Mouse (Mus musculus): ENCODE data around the gene Cramp1l. TPM values are rescaled to one million over a fixed set of nuclear protein-coding genes. Genes with fewer than 3 reads are reported as not detected.
A peak's percentile ranks its signal among the peaks of the same experiment; 100 is the strongest.
"Not testable (repeated sequence)": the region's sequence is repeated elsewhere in the genome, so short reads cannot be mapped to it uniquely, and the experiment has no call there.

Gene Cramp1l
- polyA plus RNA-seq, 2 experiments, result 3.2 to 7.9 TPM

DNA sequence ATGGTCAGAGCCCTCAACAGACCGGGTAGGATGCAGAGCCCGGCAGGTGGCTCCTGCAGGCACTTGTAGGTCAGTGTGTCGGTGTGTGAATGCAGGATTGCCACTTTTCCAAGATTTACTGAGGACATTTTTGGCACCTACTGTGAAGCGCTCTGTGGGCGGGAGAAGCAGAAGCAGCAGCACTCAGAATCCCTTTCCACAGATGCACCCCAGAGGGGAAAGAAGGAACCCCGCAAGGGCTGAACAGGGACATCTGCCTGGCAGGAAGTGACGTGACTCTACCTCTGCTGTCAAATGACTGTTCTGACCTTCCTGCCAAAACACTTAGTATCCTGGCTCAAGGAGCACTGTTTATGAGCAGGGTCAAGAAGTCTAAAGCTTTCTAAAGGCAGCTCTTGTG lies 72.6 kb downstream of the Cramp1l start:
- no peaks in the 10 kb centered on the region for H3K4me1 ChIP-seq (replicated peaks; ENCODE audit: control insufficient read depth in 2 of 2, insufficient read depth in 2 of 2, low read length in 1 of 2)
- DNase-seq (ENCODE audit: low read depth in 3 of 3, low spot score in 3 of 3), result no peak
- H3K4me3 ChIP-seq (ENCODE audit: insufficient read depth in 1 of 2, low read depth in 2 of 2, low read length in 2 of 2), result no peak overlapping the region
- no peaks in the 10 kb centered on the region for H3K9me3 ChIP-seq (ENCODE audit: control insufficient read depth, low read length)
- peaks cover 21% of the 10 kb centered on the region for H3K36me3 ChIP-seq (replicated peaks; ENCODE audit: control insufficient read depth, insufficient read depth, low read depth)
- no peak for ATAC-seq (ENCODE audit: insufficient read depth)
- no peak overlapping the region for H3K9ac ChIP-seq (replicated peaks)
- H3K27ac ChIP-seq, result no peak overlapping the region
- no peak overlapping the region for H3K4me2 ChIP-seq (ENCODE audit: low read depth)
- no peaks in the 10 kb centered on the region for H3K27me3 ChIP-seq (ENCODE audit: control insufficient read depth, insufficient read depth, low read length)
- 84% methylated on average over 7 of the region's 7 CpGs for WGBS (ENCODE audit: insufficient replicate concordance)
- TF ChIP-seq CTCF (IDR thresholded peaks at IDR 0.05; ENCODE audit: low read depth) (no peak), EP300 (IDR thresholded peaks at IDR 0.05; ENCODE audit: low read depth) (no peak)

- peak; percentile 83 for TF ChIP-seq CTCF (IDR thresholded peaks at IDR 0.05; ENCODE audit: low read depth)
- peaks cover 17% of the 10 kb centered on the region for H3K36me3 ChIP-seq (replicated peaks; ENCODE audit: control insufficient read depth, insufficient read depth, low read depth)
- not testable (repeated sequence) for H3K27ac ChIP-seq; DNase-seq (ENCODE audit: low read depth in 3 of 3, low spot score in 3 of 3); H3K4me3 ChIP-seq (ENCODE audit: insufficient read depth in 1 of 2, low read depth in 2 of 2, low read length in 2 of 2); H3K9me3 ChIP-seq (ENCODE audit: control insufficient read depth, low read length); H3K27me3 ChIP-seq (ENCODE audit: control insufficient read depth, insufficient read depth, low read length); H3K9ac ChIP-seq (replicated peaks); H3K4me1 ChIP-seq (replicated peaks; ENCODE audit: control insufficient read depth in 2 of 2, insufficient read depth in 2 of 2, low read length in 1 of 2); H3K4me2 ChIP-seq (ENCODE audit: low read depth)
- 0 out of 2 replicates have a peak, but pooled peaks have one; percentile 48 for ATAC-seq (ENCODE audit: insufficient read depth)
- WGBS (ENCODE audit: insufficient replicate concordance), result 14% methylated on average over 2 of the region's 2 CpGs
Observed at GRCm38 (mm10) chr17:24942453-24942852, 73.1 kb downstream of the Cramp1l start.

- Histone ChIP-seq H3K9me3 (ENCODE audit: control insufficient read depth, low read length) (no peaks in the 10 kb centered on the region), H3K4me1 (replicated peaks; ENCODE audit: control insufficient read depth in 2 of 2, insufficient read depth in 2 of 2, low read length in 1 of 2) (peaks cover 24 to 25% of the 10 kb centered on the region in 2 experiments), H3K36me3 (replicated peaks; ENCODE audit: control insufficient read depth, insufficient read depth, low read depth) (peaks cover 7% of the 10 kb centered on the region), H3K4me2 (ENCODE audit: low read depth) (peak overlapping the region; percentile 95), H3K27ac (peak overlapping the region; percentile 79), H3K27me3 (ENCODE audit: control insufficient read depth, insufficient read depth, low read length) (no peaks in the 10 kb centered on the region), H3K9ac (replicated peaks) (peak overlapping the region; percentile 96), H3K4me3 (ENCODE audit: insufficient read depth in 1 of 2, low read depth in 2 of 2, low read length in 2 of 2) (peak overlapping the region; percentile 68 to 97)
- DNase-seq (ENCODE audit: low read depth in 3 of 3, low spot score in 3 of 3) (no peak), ATAC-seq (ENCODE audit: insufficient read depth) (no peak)
- 42% methylated on average over 6 of the region's 6 CpGs for WGBS (ENCODE audit: insufficient replicate concordance)
- TF ChIP-seq EP300 (IDR thresholded peaks at IDR 0.05; ENCODE audit: low read depth) (no peak), CTCF (IDR thresholded peaks at IDR 0.05; ENCODE audit: low read depth) (peak; percentile 34; the same call in 1 of the 2 replicates)
Observed at GRCm38 (mm10) chr17:24937266-24937665, 78.3 kb downstream of the Cramp1l start.

DNA sequence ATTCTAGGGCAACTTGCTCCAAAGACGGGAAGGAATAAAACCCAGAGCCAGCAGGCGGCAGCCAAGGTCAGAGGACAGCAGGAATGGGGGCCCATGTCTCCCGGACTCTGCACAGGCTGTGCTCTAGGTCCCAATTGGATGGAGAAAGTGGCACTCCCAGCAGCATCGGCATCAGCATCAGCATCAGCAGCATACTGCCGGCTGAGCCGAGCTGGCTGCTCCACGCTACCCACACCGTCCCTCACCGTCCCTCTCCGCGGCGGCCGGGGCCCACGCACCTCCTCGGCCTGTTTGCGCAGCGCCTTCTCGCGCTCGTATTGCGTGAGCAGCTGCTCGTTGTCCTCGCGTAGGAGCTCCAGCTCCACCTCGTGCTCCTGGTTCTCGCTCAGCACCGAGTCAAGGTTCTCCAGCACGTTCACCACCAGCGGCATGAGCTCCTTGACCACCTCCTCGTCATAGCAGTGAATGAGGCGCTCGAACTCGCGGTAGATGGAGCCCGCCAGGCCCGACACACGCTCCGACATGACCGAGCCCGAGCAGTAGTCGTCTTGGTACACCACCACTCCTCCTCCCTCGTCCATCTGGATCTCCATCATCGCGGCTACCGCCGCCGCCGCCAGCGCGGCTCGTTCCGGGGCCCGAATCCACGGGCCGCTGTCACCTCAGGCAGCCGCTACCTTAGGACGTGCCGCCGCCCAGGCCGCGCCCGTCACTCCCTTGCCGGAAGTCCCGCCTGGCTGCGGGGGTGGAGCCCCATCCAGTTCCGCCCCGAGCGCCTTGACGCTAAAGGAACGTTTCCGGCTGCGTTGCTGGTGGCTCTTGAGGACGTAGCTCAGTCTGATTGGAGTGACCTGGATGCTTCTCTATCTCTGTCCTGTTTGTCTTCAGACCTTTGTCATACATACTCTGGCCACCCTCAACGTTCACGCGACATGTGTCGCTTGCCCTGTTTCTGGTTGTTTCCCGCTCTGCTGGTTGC lies 79.0 kb downstream of the Cramp1l start, which contains the start of gene Mapk8ip3:
Mapk8ip3 (minus strand) TSS at position 719 of the 979 bp plus-strand sequence.
- H3K4me1 ChIP-seq (replicated peaks; ENCODE audit: control insufficient read depth in 2 of 2, insufficient read depth in 2 of 2, low read length in 1 of 2), result peaks cover 24 to 25% of the 10 kb centered on the region in 2 experiments
- H3K27ac ChIP-seq, result peak within 1 kb of the TSS; percentile 80
- peaks cover 10% of the 10 kb centered on the region for H3K36me3 ChIP-seq (replicated peaks; ENCODE audit: control insufficient read depth, insufficient read depth, low read depth)
- H3K9me3 ChIP-seq (ENCODE audit: control insufficient read depth, low read length), result no peaks in the 10 kb centered on the region
- ATAC-seq (ENCODE audit: insufficient read depth), result peak; percentile 97
- under 1% methylated on average over 78 of the region's 78 CpGs for WGBS (ENCODE audit: insufficient replicate concordance)
- peak within 1 kb of the TSS; percentile 95 for H3K4me2 ChIP-seq (ENCODE audit: low read depth)
- peak within 1 kb of the TSS; percentile 68 to 97 for H3K4me3 ChIP-seq (ENCODE audit: insufficient read depth in 1 of 2, low read depth in 2 of 2, low read length in 2 of 2)
- no peaks in the 10 kb centered on the region for H3K27me3 ChIP-seq (ENCODE audit: control insufficient read depth, insufficient read depth, low read length)
- TF ChIP-seq CTCF (IDR thresholded peaks at IDR 0.05; ENCODE audit: low read depth), result peak; percentile 82
- TF ChIP-seq EP300 (IDR thresholded peaks at IDR 0.05; ENCODE audit: low read depth), result no peak
- DNase-seq (ENCODE audit: low read depth in 3 of 3, low spot score in 3 of 3), result peak; percentile 88 to 92 (median 89)
- peak within 1 kb of the TSS; percentile 96 for H3K9ac ChIP-seq (replicated peaks)

- TF ChIP-seq CTCF (IDR thresholded peaks at IDR 0.05; ENCODE audit: low read depth) (no peak), EP300 (IDR thresholded peaks at IDR 0.05; ENCODE audit: low read depth) (no peak)
- Histone ChIP-seq H3K4me1 (replicated peaks; ENCODE audit: control insufficient read depth in 2 of 2, insufficient read depth in 2 of 2, low read length in 1 of 2) (peaks cover 24 to 25% of the 10 kb centered on the region in 2 experiments), H3K4me2 (ENCODE audit: low read depth) (peak overlapping the region; percentile 95), H3K36me3 (replicated peaks; ENCODE audit: control insufficient read depth, insufficient read depth, low read depth) (peaks cover 10% of the 10 kb centered on the region), H3K27me3 (ENCODE audit: control insufficient read depth, insufficient read depth, low read length) (no peaks in the 10 kb centered on the region), H3K9ac (replicated peaks) (peak overlapping the region; percentile 96), H3K4me3 (ENCODE audit: insufficient read depth in 1 of 2, low read depth in 2 of 2, low read length in 2 of 2) (peak overlapping the region; percentile 66 to 97), H3K27ac (peak overlapping the region; percentile 80), H3K9me3 (ENCODE audit: control insufficient read depth, low read length) (no peaks in the 10 kb centered on the region)
- no peak for DNase-seq (ENCODE audit: low read depth in 3 of 3, low spot score in 3 of 3)
- ATAC-seq (ENCODE audit: insufficient read depth), result no peak
Observed at GRCm38 (mm10) chr17:24935666-24936065, 79.9 kb downstream of the Cramp1l start.

Data from liver, embryonic 14.5 days (tissue).